Mouse (Mus musculus) forebrain, postnatal 0 days (tissue): ENCODE data around the gene Plekha6. TPM values are rescaled to one million over a fixed set of nuclear protein-coding genes. Genes with fewer than 3 reads are reported as not detected.

Source experiments
- ATAC-seq: fragments of 200-750 bp; cut with Nextera tagmentation; 2 replicates; pipeline ENCODE4 v1.8.0; 2017; ENCODE audit warnings: mild to moderate bottlenecking, moderate library complexity
- DNase-seq: peaks from one replicate; pipeline ENCODE4 v3.0.0-alpha.2; 2015
- H3K27ac ChIP-seq: fragments of 300-500 bp; sonication (generic); 2 replicates; pipeline ENCODE4 v1.5.1; 2014; ENCODE audit warnings: low read depth, mild to moderate bottlenecking, antibody characterized with exemption, low read length, moderate library complexity, mixed read lengths
- H3K27me3 ChIP-seq: fragments of 300-500 bp; sonication (generic); 2 replicates; pipeline ENCODE4 v1.6.1; 2014; ENCODE audit warnings: mild to moderate bottlenecking, low read length, mixed read lengths; ENCODE audit not compliant: insufficient read depth
- H3K36me3 ChIP-seq: fragments of 300-500 bp; sonication (generic); 2 replicates; pipeline ENCODE4 v1.6.1; 2014; ENCODE audit warnings: mild to moderate bottlenecking, moderate library complexity; ENCODE audit not compliant: insufficient read depth
- H3K4me1 ChIP-seq: fragments of 300-500 bp; sonication (generic); 2 replicates; pipeline ENCODE4 v1.6.1; 2014; ENCODE audit warnings: antibody characterized with exemption; ENCODE audit not compliant: insufficient read depth
- H3K4me2 ChIP-seq: fragments of 300-500 bp; sonication (generic); 2 replicates; pipeline ENCODE4 v1.6.1; 2014; ENCODE audit warnings: low read depth, mild to moderate bottlenecking, moderate library complexity
- H3K4me3 ChIP-seq: fragments of 300-500 bp; sonication (generic); 2 replicates; pipeline ENCODE4 v1.5.1; 2014; ENCODE audit warnings: low read depth, low read length, mixed read lengths
- H3K9ac ChIP-seq: fragments of 300-500 bp; sonication (generic); 2 replicates; pipeline ENCODE4 v1.6.1; 2014; ENCODE audit warnings: mild to moderate bottlenecking
- H3K9me3 ChIP-seq: fragments of 300-500 bp; sonication (generic); 2 replicates; pipeline ENCODE4 v1.6.1; 2016; ENCODE audit warnings: low read length
- CTCF ChIP-seq: sonication (generic); IDR thresholded peaks from 2 replicates; pipeline ENCODE4 v1.5.1; 2016; ENCODE audit warnings: antibody characterized with exemption, control low read depth, low read depth
- WGBS: fragments of 180-500 bp; shearing (Covaris S2); extraction: QIAGEN DNeasy Blood & Tissue Kit; methylation state at CpG from one replicate; pipeline ENCODE4 v1.1.7; 2014; 5-methylcytosine and 5-hydroxymethylcytosine counted together
- polyA plus RNA-seq: library from polyadenylated mRNA; unstranded; fragments of >200 nt; fragmentation: Nextera tagmentation; extraction: Ambion mirVana; gene quantifications from 2 replicates; pipeline ENCODE4 v1.2.1, GENCODE M21; 2015
- total RNA-seq: library from RNA; depleted of rRNA; stranded (reverse); fragments of >200 nt; gene quantifications from 2 replicates; pipeline ENCODE4 v1.2.3, GENCODE M21; 2014

Plekha6 gene
- total and polyA plus RNA-seq, 2 experiments from 2014 or later = 5.7 to 28.6 TPM

DNA sequence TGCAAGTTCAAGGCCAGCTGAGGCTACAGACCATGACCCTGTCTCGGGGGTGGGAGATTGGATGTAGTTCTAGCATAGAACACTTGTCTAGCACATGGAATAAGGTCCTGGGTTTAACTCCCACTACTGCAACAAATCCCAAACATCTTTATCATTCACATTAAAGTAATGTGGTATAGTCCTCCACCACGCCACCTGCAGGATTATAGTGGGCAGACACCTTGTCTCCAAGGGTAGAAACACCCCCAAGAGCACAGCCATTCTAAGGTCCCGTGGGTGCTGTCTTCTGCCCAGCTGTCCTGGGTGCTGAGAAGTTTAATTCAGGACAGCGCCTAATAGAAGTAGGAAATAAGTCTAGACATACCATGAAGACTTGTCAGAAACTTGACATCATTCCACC is 152.6 kb downstream of the Plekha6 start:
- Histone ChIP-seq H3K4me1 (peaks cover 5% of the 10 kb centered on the region), H3K36me3 (no peaks in the 10 kb centered on the region), H3K27me3 (no peaks in the 10 kb centered on the region), H3K4me2 (no peak overlapping the region), H3K4me3 (no peak overlapping the region), H3K27ac (no peak overlapping the region), H3K9me3 (no peaks in the 10 kb centered on the region), H3K9ac (no peak overlapping the region)
- WGBS = 86% methylated on average over 4 of the region's 4 CpGs
- TF ChIP-seq CTCF = no peak
- DNase-seq (no peak), ATAC-seq (no peak)

DNA sequence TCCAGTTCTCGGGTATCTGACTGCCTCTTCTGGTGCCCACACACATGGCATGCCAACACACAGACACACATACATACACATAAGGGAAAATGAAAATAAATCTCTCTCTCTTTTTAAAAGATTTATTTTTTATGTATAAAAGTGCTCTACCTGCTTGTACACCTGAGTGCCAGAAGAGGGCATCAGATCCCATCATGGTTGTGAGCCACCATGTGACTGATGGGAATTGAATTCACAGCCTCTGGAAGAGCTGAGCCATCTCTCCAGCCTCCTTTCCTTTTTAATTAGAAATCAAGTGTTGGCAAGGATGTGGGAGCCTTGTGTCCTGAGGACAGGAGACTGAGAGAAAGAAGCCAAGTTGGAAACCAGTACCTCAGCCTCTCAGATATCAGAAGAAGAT is 153.1 kb downstream of the Plekha6 start:
- Histone ChIP-seq H3K9me3 (no peaks in the 10 kb centered on the region), H3K4me3 (no peak overlapping the region), H3K4me2 (no peak overlapping the region), H3K9ac (no peak overlapping the region), H3K27ac (no peak overlapping the region), H3K36me3 (no peaks in the 10 kb centered on the region), H3K4me1 (peaks cover 5% of the 10 kb centered on the region), H3K27me3 (no peaks in the 10 kb centered on the region)
- peak; percentile 18 for DNase-seq
- peak; percentile 58 for TF ChIP-seq CTCF
- 79% methylated on average over 1 of the region's 1 CpGs for WGBS
- ATAC-seq = no peak

DNA sequence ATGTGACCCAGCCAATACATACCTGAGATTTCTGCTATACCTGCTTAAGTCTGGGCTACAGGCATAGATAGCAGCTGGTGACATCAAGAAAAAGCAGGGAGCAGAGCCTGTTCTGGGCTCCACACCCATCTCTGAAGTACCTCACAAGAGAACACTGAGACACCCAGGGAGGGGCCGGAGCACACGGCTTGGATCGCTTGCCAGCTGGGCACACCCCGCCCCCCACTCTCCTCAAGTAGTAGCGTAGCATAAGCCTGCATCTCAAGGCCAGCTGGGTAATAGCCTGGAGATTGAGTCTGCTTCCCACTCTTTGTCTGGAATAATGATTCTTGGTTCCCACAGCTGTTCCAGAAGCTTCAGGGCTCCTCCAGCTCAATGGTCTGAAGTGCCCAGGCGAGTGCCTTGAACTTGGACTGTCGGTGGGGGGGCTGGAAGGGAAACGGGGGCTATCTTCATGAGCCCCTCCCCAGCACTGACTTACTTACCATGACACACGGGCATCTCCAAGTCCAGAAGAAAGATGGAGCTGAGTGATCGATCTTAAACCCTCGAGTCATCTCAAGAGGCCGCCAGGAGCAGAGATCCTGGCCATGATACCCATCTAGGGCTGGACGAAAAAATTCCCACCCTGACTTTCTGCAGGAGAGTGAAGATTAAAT is 157.4 kb downstream of the Plekha6 start, which contains the start of gene Kiss1:
Gene Kiss1 (plus strand): TSS at position 609 of the 659 bp plus-strand sequence.
- TF ChIP-seq CTCF = no peak
- H3K4me3 ChIP-seq = no peak within 1 kb of the TSS
- H3K27me3 ChIP-seq = no peaks in the 10 kb centered on the region
- DNase-seq (peak; percentile 27), ATAC-seq (peak; percentile 32)
- WGBS = 73% methylated on average over 13 of the region's 13 CpGs
- H3K9me3 ChIP-seq = no peaks in the 10 kb centered on the region
- no peaks in the 10 kb centered on the region for H3K4me1 ChIP-seq
- H3K27ac ChIP-seq = no peak within 1 kb of the TSS
- no peak within 1 kb of the TSS for H3K4me2 ChIP-seq
- H3K9ac ChIP-seq = no peak within 1 kb of the TSS
- H3K36me3 ChIP-seq = no peaks in the 10 kb centered on the region

DNA sequence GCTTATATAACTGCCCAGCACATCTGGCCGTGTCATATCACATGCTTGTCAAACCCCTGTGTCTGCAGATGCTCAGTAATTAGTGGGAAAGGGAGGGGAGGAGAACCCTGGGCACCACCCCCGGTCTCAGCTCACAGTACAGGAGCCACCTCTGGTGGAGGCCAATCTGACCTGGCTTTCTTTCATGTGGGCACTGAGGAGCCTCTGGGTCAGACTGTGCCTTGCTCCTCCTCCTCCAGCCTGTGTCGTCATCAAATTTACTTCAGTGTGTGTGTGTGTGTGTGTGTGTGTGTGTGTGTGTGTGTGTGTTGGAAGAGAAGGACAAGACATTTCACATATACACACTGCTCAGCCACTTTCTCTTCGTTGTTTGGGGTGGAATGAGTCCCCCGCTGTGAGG is 159.3 kb downstream of the Plekha6 start:
- no peak for TF ChIP-seq CTCF
- no peaks in the 10 kb centered on the region for H3K36me3 ChIP-seq
- 39% methylated on average over 5 of the region's 5 CpGs for WGBS
- ATAC-seq (no peak), DNase-seq (no peak)
- H3K4me3 ChIP-seq = no peak overlapping the region
- no peaks in the 10 kb centered on the region for H3K27me3 ChIP-seq
- no peak overlapping the region for H3K27ac ChIP-seq
- no peak overlapping the region for H3K4me2 ChIP-seq
- H3K9me3 ChIP-seq = no peaks in the 10 kb centered on the region
- H3K9ac ChIP-seq = no peak overlapping the region
- no peaks in the 10 kb centered on the region for H3K4me1 ChIP-seq

DNA sequence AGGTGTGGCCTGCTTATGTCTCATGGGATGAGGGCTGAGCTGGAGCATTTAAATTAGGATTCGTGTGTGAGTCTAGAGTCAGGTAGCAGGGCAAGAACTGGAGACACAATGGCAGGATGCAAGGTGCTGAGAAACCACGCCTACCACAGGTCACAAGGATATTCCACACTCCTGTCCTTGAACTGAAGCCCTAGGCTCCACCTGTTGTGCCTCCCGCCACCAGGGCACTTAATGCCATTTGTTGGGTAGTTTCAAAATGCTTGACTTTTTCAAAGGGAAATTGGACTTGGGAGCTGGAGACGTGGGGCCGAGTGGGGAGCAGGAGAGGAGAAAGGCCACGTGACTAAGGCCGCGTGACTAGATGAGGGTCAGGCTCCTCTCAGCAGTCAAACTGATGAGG is 161.9 kb downstream of the Plekha6 start:
- Histone ChIP-seq H3K27me3 (no peaks in the 10 kb centered on the region), H3K9ac (no peak overlapping the region), H3K27ac (no peak overlapping the region), H3K9me3 (no peaks in the 10 kb centered on the region), H3K36me3 (no peaks in the 10 kb centered on the region), H3K4me2 (no peak overlapping the region), H3K4me1 (peaks cover 8% of the 10 kb centered on the region; the same call in 1 of the 2 replicates), H3K4me3 (no peak overlapping the region)
- no peak for DNase-seq
- no peak for ATAC-seq
- WGBS = 92% methylated on average over 8 of the region's 8 CpGs
- TF ChIP-seq CTCF = no peak

DNA sequence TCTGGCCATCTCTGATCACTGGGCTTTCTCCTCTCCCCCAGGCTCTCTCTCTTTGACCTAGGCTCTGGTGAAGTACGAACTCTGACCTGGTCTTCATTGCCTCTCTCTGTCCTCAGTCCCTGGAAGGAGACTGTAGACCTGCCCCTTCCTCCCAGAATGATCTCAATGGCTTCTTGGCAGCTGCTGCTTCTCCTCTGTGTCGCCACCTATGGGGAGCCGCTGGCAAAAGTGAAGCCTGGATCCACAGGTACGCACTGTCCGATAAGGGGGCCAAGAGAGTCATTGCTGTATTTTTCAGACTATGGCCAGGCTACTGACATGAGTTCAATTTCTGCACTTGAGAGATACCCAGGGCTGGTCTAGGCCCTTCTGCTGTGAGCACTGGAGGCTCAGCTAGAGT is 163.1 kb downstream of the Plekha6 start:
- H3K9ac ChIP-seq = no peak overlapping the region
- no peaks in the 10 kb centered on the region for H3K9me3 ChIP-seq
- ATAC-seq (no peak), DNase-seq (no peak)
- no peak for TF ChIP-seq CTCF
- H3K4me3 ChIP-seq = no peak overlapping the region
- H3K4me2 ChIP-seq = no peak overlapping the region
- WGBS = 69% methylated on average over 5 of the region's 5 CpGs
- no peaks in the 10 kb centered on the region for H3K27me3 ChIP-seq
- no peak overlapping the region for H3K27ac ChIP-seq
- peaks cover 17% of the 10 kb centered on the region; the same call in 1 of the 2 replicates for H3K4me1 ChIP-seq
- no peaks in the 10 kb centered on the region for H3K36me3 ChIP-seq

DNA sequence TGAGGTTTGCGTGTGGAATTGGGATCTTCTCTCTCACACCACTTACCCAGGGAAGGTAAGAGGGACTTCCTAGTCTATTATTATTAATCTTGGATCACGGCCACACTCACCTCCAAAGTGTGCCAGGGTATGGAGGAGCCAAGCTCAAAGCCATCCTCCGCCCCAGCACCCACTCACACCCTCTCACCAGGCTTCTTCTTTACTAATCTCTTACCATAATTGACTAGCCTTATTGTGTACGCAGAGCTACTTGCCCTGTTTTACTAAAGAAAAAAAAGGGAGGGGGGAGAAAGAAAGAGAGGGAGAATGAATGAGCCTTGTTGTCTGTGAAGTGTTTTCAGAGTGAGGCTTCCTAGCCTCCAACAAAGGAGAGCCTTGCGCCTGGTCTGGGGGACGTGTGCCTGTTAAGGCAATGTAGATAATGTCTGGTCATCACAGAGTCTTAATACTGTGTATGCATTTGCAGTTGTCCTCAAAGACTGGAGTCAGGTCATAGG is 164.3 kb downstream of the Plekha6 start:
- DNase-seq (no peak), ATAC-seq (peak; percentile 23; the same call in 1 of the 2 replicates)
- 26% methylated on average over 6 of the region's 6 CpGs for WGBS

More for the DNA sequence above, 164.3 kb downstream of the Plekha6 start:
- H3K27me3 ChIP-seq = no peaks in the 10 kb centered on the region
- H3K4me2 ChIP-seq = no peak overlapping the region
- no peak for TF ChIP-seq CTCF
- no peak overlapping the region for H3K4me3 ChIP-seq
- no peaks in the 10 kb centered on the region for H3K36me3 ChIP-seq
- H3K9ac ChIP-seq = no peak overlapping the region
- H3K9me3 ChIP-seq = no peaks in the 10 kb centered on the region
- H3K27ac ChIP-seq = no peak overlapping the region
- peaks cover 17% of the 10 kb centered on the region; the same call in 1 of the 2 replicates for H3K4me1 ChIP-seq
